Mouse (Mus musculus) lung, postnatal 36 days (tissue): ENCODE measurements around the gene Dclk2.

Experiments used
- DNase-seq: peaks from one replicate; pipeline ENCODE4 v3.0.0; 2022; ENCODE audit warnings: mixed read lengths

The Dclk2 gene

GRCm38 (mm10) chr3:86793720-86794191, 126.9 kb downstream of the Dclk2 start:
- peak; percentile 77 for DNase-seq

GRCm38 (mm10) chr3:86793264-86793663, 127.4 kb downstream of the Dclk2 start:
- peak; percentile 15 for DNase-seq

GRCm38 (mm10) chr3:86789752-86790151, 130.9 kb downstream of the Dclk2 start:
- DNase-seq, result no peak

DNA sequence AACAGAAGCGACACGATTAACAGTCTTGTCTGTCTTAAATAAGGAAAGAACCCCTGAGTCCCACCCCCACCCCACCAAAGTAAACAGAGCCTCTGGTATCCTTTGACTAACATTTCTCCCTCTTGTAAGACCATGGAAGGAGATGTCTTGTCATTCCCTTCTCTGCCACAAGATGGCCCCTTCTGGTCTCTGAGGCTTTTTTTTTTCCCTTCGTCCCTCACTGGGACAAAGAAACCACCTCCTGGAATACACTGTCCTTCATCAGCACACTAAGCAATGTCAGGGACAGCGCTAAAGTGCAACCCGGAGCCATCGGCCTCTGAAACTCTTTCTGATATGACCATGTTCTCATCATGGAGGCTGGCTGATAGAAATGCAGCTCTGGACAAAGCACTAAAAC, 131.9 kb downstream of the Dclk2 start:
- DNase-seq, result peak; percentile 87

DNA sequence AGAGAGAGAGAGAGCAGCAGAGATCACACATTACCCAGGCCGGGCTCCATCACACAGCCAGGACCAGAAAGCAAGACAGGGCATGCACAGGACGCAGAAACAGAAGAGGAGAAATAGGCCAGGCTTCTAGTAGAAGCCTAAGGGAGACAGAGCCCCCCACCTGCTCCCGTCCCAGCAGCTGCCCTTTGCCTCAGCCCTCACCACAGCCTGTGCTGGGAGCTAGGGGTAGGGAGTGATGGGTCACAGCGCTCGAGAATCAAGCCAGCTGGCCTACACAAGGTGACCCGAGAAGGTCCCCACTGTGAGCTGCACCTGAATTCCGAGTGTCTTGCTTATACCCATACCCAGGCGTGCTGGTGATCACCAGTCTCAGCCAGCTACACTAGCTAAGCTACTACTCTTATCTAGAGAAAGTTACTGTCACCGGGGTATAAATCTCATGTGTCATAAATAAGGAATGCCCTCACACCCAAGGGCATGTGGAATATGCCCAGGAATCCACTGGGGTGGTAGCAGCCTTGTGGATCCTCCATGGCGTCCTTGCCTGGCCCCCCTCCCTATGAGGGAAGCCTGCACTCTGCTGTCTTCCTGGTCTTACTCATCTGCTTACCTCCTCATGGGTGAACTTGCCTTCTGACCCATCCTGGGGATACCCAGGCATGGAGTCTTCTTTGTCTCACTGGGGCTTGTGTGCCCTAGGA, 133.1 kb downstream of the Dclk2 start:
- DNase-seq, result no peak

DNA sequence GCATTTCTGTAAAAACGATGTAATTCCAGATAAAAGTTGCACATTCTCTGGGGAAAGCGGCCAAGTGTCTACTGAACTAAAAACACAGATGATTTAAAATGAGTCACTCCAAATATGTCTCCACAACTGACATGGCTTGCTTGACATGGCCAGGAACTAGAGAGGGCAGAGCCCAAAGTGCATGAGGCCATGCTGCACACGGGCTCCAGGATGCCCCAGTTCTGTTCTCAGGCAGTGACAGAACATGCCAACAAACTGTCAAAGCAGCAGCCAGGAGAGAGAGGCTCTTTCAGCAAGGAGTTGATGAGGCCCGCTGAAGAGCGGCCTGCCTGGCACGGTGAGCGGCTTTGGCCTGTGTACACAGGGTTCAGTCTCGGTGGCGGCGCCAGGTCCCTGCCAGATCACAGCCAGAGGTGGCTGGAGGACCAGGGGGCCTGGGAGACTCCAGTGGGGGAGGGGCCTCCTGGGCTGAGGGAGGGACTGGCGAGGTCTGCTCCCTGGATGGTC, 133.8 kb downstream of the Dclk2 start:
- peak; percentile 48 for DNase-seq

DNA sequence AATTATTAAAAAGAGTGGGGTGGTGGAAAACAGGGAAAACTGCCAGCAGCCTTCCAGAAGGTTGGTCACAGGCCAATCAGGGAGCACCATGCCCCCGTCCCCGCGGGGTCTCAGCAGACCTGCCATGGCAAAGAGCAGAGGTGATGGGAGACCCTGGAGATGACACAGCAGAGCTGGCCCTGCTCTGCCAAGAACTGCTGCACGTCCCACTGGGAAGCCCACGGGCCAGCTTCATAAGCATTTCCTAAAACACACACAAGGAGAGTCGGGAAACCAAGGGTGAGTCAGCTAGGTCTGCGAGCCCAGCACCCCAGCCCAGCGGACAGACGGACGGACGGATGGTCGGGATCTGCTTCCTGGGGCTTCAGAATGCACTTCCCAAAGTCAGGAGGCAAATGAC, 134.4 kb downstream of the Dclk2 start:
- DNase-seq, result no peak

- no peak for DNase-seq
Observed at GRCm38 (mm10) chr3:86784930-86785329, 135.7 kb downstream of the Dclk2 start.

GRCm38 (mm10) chr3:86784051-86784450, 136.6 kb downstream of the Dclk2 start:
- DNase-seq, result no peak

- DNase-seq, result peak; percentile 76
Observed at GRCm38 (mm10) chr3:86779704-86780103, 140.9 kb downstream of the Dclk2 start.

DNA sequence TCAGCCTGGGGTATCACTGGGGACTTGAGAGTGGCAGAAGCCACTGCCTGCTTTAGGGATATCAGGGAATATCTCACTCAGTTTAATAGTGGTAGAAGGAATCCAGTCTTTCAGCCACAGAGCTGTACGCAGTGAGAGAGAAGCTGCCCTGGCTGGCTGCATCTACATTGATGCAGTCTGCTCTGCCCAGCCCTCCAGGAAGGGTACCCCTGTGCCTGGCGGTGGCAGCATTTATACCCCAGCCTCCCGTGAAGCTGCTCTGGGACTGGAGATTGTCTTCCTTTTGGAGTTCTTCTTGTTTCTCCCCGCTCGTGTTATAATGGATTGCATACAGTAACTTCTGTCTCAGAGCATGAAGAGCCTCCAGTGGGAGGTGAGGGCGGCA, 145.2 kb downstream of the Dclk2 start:
- DNase-seq, result no peak

- peak; percentile 46 for DNase-seq
Observed at GRCm38 (mm10) chr3:86774566-86775443, 145.8 kb downstream of the Dclk2 start.

- no peak for DNase-seq
Observed at GRCm38 (mm10) chr3:86768969-86769368, 151.7 kb downstream of the Dclk2 start.

GRCm38 (mm10) chr3:86768553-86768952, 152.1 kb downstream of the Dclk2 start:
- DNase-seq, result no peak

DNA sequence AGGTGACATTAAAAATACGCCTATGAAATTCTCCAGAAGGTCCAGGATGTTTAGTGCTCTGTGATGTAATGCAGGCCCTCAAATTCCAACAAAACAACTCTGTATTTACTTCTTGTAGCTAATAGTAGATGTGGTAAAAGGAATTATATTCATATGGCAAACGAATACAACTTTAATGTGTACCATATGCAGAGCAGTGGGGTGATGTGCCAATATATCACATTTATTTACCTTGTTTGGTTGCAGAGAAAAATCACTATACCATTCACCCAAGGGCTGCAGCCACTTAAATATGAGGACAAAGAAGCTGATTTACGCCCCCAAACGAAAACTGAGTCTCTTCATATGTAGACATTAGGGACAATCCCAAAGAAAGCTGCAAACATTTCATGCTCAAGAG, 158.2 kb downstream of the Dclk2 start:
- DNase-seq, result no peak

GRCm38 (mm10) chr3:86762036-86762415, 158.6 kb downstream of the Dclk2 start:
- no peak for DNase-seq

DNA sequence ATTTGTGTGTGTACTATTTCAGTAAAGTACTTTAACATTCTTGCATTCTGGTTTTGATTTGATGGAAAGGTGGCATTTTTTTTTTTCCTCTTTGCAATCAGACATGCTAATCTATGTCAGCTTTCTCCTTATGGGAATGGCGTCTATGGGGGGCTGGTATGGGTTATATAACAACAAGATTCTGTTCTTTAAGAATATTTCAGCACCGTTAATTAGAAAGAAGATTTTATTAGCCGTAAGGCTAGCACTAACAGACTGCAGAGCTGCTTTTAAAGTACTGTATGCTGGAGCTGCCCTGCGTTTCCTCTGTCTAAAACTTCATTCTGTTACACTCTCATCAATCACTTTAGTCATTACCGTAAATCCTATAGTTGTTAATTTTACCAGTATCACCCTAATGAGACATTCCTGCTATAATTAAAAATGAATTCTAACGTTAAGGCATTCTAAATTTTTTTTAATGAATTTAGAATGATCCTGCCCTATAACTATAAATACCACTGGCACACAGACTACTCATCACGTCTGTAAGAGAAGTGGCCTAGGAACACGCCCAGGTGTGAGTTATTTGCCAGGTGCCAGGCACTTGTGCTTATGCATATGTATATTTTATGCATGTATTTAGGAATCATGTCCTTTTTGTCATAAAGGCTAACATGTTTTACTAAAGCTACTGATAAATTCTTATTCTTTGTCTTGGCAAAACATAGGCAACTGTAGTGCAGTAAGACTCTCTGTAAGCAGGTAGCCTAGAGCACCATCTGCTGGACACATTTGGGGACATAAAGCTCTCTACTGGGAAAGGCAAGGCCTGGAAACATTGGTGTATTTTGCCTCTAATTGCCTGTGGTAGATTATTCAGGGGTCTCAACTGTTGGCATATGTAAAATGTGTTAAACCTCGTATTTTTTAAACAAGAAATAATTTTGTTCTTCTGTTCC, 159.3 kb downstream of the Dclk2 start:
- DNase-seq, result peak; percentile 81

DNA sequence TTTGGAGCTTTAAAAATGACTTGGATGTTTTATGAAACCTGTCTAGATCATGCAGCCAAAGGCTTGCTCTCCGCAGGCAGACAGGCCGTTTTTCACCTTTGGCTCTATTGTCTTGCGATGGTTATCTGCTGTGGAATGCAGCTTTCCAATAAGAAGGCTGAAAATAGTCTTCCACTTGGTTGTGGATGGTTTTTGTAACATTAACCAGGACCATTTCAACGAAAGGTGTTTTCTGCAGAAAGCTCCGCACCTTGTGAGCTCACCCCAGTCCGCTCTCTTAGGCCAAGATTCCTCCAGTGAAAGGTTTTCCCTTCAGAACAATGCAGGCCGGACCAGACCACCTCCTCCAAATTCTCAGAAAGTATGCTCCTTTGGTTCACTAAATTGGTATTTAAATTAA, 160.2 kb downstream of the Dclk2 start:
- no peak for DNase-seq

DNA sequence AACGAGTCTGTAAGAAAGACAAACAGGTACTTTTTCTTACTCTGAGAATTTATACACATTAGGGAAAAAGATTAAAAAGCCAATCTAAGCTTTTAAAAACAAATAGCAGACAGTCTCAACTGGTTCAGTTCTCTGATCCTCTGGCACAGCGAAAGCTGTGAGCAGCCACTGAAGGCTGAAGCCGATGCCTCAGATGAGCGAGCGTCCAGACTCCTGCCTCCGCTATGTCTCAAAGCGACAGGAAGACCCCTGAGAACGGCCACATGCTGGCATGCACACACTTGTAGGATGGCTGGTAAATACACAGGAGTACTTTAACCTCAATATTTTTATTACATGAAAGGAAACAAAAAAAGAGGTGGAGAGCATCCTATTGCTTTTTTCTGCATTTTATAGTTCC, 160.8 kb downstream of the Dclk2 start:
- DNase-seq, result no peak

- no peak for DNase-seq
Observed at GRCm38 (mm10) chr3:86759383-86759782, 161.3 kb downstream of the Dclk2 start.

DNA sequence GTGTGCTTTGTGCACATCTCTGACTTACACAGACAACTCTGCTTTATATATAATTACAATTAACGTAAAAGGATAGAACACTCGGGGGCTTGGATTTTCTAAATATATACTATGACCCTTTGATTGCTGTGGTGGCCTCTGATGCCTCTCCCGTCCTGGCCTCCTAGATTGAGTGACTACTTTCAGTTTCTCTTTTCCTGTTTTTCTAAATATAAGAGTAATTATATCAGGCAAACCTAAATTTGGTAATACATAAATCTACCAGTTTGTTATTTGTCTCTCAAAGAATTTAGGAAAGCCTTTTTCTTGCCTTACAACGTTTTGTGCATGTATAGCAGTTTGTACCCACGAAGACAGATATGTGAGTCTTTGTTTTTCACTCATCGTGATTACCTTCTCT, 161.9 kb downstream of the Dclk2 start:
- no peak for DNase-seq

GRCm38 (mm10) chr3:86756548-86756947, 164.1 kb downstream of the Dclk2 start:
- no peak for DNase-seq
